Mouse (Mus musculus) naive thymus-derived CD4-positive, alpha-beta T cell, adult 5 months (primary cell): ENCODE data around the gene Irf8. TPM values are rescaled to one million over a fixed set of nuclear protein-coding genes. Genes with fewer than 3 reads are reported as not detected.

ENCODE experiments used
- polyA plus RNA-seq: library from polyadenylated mRNA; unstranded; fragments of 100-300 nt; shearing (Covaris generic); gene quantifications from one replicate; pipeline ENCODE4 v1.2.1, GENCODE M21; 2017

Gene Irf8
- 9.9 TPM for polyA plus RNA-seq

GRCm38 (mm10) chr8:120735770-120736481 is at the start of gene Irf8:
Irf8 (plus strand) TSS chr8:120736358.

Other genes starting within 250 kb of the Irf8 start
- 3.3 TPM for gene Gins2, start 147.1 kb upstream of the Irf8 start, polyA plus RNA-seq
- gene 1190005I06Rik, start 88.7 kb upstream of the Irf8 start, polyA plus RNA-seq = not detected
- gene Gm27021, start 68.3 kb upstream of the Irf8 start, polyA plus RNA-seq = not detected
- 700 TPM for gene Cox4i1, start 68.1 kb upstream of the Irf8 start, polyA plus RNA-seq
- gene Emc8, start 67.8 kb upstream of the Irf8 start, polyA plus RNA-seq = 47.7 TPM